Mouse (Mus musculus) small intestine, adult 2 months (tissue): ENCODE data around the gene Mosmo. TPM values are rescaled to one million over a fixed set of nuclear protein-coding genes. Genes with fewer than 3 reads are reported as not detected.

Experiments
- H3K27ac ChIP-seq: fragments of 200-500 bp; 2 replicates; pipeline ENCODE4 v1.5.1; 2012; ENCODE audit warnings: low read depth, low read length, control low read depth, inconsistent platforms; ENCODE audit not compliant: insufficient read depth
- H3K27me3 ChIP-seq: fragments of 200-500 bp; 2 replicates; pipeline ENCODE4 v1.6.1; 2012; ENCODE audit warnings: mild to moderate bottlenecking, moderate library complexity, low read length, inconsistent platforms; ENCODE audit not compliant: control insufficient read depth, insufficient read depth
- H3K36me3 ChIP-seq: fragments of 200-500 bp; 2 replicates; pipeline ENCODE4 v1.6.1; 2012; ENCODE audit warnings: mild to moderate bottlenecking, low read length, control low read depth, inconsistent platforms; ENCODE audit not compliant: control insufficient read depth, insufficient read depth
- H3K4me1 ChIP-seq: fragments of 200-500 bp; 2 replicates; pipeline ENCODE4 v1.6.1; 2012; ENCODE audit warnings: low read length, inconsistent platforms, mixed read lengths; ENCODE audit not compliant: control insufficient read depth, insufficient read depth, insufficient read length
- H3K4me3 ChIP-seq: fragments of 200-500 bp; 2 replicates; pipeline ENCODE4 v1.5.1; 2012; ENCODE audit warnings: low read depth, mild to moderate bottlenecking, control low read depth, inconsistent platforms, low read length, moderate library complexity
- CTCF ChIP-seq: fragments of 200-500 bp; IDR thresholded peaks from 2 replicates; pipeline ENCODE4 v1.5.1; 2012; ENCODE audit warnings: low read depth, mild to moderate bottlenecking, control low read depth, inconsistent platforms, low read length, moderate library complexity, mixed read lengths; ENCODE audit not compliant: insufficient replicate concordance, insufficient read length; ENCODE audit errors: extremely low read depth
- POLR2A ChIP-seq: fragments of 200-500 bp; IDR thresholded peaks from 2 replicates; pipeline ENCODE4 v1.6.1; 2012; ENCODE audit warnings: low read depth, mild to moderate bottlenecking, control low read depth, inconsistent platforms, low read length, moderate library complexity
- WGBS: fragments of 180-500 bp; shearing (Covaris S2); methylation state at CpG from one replicate; pipeline ENCODE4 v1.1.7; 2018; 5-methylcytosine and 5-hydroxymethylcytosine counted together
- polyA plus RNA-seq: library from polyadenylated mRNA; depleted of rRNA; stranded (reverse); fragments of >200 nt; gene quantifications from 2 replicates; pipeline ENCODE4 v1.2.3, GENCODE M21; 2012; rRNA removed

Mosmo gene
- polyA plus RNA-seq, result 3.8 and 5.3 TPM in 2 replicates

- peak within 1 kb of the TSS; percentile 50; the same call in 1 of the 2 replicates for H3K27ac ChIP-seq
- under 1% methylated on average over 43 of the region's 44 CpGs for WGBS
- H3K4me3 ChIP-seq, result peak within 1 kb of the TSS; percentile 72
- no peaks in the 10 kb centered on the region for H3K36me3 ChIP-seq
- TF ChIP-seq POLR2A, result peak; percentile 53; the same call in 1 of the 2 replicates
- TF ChIP-seq CTCF, result no peak
- H3K4me1 ChIP-seq, result peaks cover 4% of the 10 kb centered on the region; the same call in 1 of the 2 replicates
- H3K27me3 ChIP-seq, result no peaks in the 10 kb centered on the region
Measured at GRCm38 (mm10) chr7:120677001-120677643, at the start of gene Mosmo. TSS of gene Mosmo (plus strand) at chr7:120677618.

- H3K27ac ChIP-seq, result no peak overlapping the region
- no peak overlapping the region for H3K4me3 ChIP-seq
- no peaks in the 10 kb centered on the region for H3K27me3 ChIP-seq
- WGBS, result 73% methylated on average over 1 of the region's 1 CpGs
- TF ChIP-seq POLR2A (no peak), CTCF (no peak)
- peaks cover under 1% of the 10 kb centered on the region; the same call in 1 of the 2 replicates for H3K36me3 ChIP-seq
- H3K4me1 ChIP-seq, result 0 out of 2 replicates have a peak, but pooled peaks cover 1% of the 10 kb centered on the region
Measured at GRCm38 (mm10) chr7:120632518-120632917, 44.9 kb upstream of the Mosmo start.

GRCm38 (mm10) chr7:120634301-120634700 lies 43.1 kb upstream of the Mosmo start:
- TF ChIP-seq CTCF (no peak), POLR2A (no peak)
- Histone ChIP-seq H3K27me3 (no peaks in the 10 kb centered on the region), H3K36me3 (peaks cover 13% of the 10 kb centered on the region), H3K27ac (peak overlapping the region; percentile 58), H3K4me3 (peak overlapping the region; percentile 80), H3K4me1 (0 out of 2 replicates have a peak, but pooled peaks cover 1% of the 10 kb centered on the region)
- 5% methylated on average over 9 of the region's 9 CpGs for WGBS

- under 1% methylated on average over 45 of the region's 45 CpGs for WGBS
- H3K4me1 ChIP-seq, result 0 out of 2 replicates have a peak, but pooled peaks cover 1% of the 10 kb centered on the region
- H3K4me3 ChIP-seq, result peak within 1 kb of the TSS; percentile 80
- no peaks in the 10 kb centered on the region for H3K27me3 ChIP-seq
- peaks cover 16% of the 10 kb centered on the region for H3K36me3 ChIP-seq
- TF ChIP-seq CTCF (peak; percentile 54; the same call in 1 of the 2 replicates), POLR2A (peak; percentile 82)
- peak within 1 kb of the TSS; percentile 96 for H3K27ac ChIP-seq
Measured at GRCm38 (mm10) chr7:120634711-120635361, 42.6 kb upstream of the Mosmo start, which contains the start of gene Uqcrc2. TSS of gene Uqcrc2 (plus strand) at chr7:120635176.

- no peak for TF ChIP-seq POLR2A
- peaks cover 20% of the 10 kb centered on the region for H3K36me3 ChIP-seq
- no peaks in the 10 kb centered on the region for H3K27me3 ChIP-seq
- H3K4me1 ChIP-seq, result 0 out of 2 replicates have a peak, but pooled peaks cover 1% of the 10 kb centered on the region
- peak overlapping the region; percentile 96 for H3K27ac ChIP-seq
- H3K4me3 ChIP-seq, result peak overlapping the region; percentile 80
- WGBS, result under 1% methylated on average over 32 of the region's 32 CpGs
Measured at GRCm38 (mm10) chr7:120635362-120635781, 42.0 kb upstream of the Mosmo start.

- no peak for TF ChIP-seq POLR2A
- TF ChIP-seq CTCF, result no peak
- under 1% methylated on average over 11 of the region's 11 CpGs for WGBS
- Histone ChIP-seq H3K4me1 (0 out of 2 replicates have a peak, but pooled peaks cover 1% of the 10 kb centered on the region), H3K27ac (peak overlapping the region; percentile 96), H3K27me3 (no peaks in the 10 kb centered on the region), H3K4me3 (peak overlapping the region; percentile 80), H3K36me3 (peaks cover 24% of the 10 kb centered on the region)
Measured at GRCm38 (mm10) chr7:120635821-120636220, 41.6 kb upstream of the Mosmo start.

GRCm38 (mm10) chr7:120643217-120643616 lies 34.2 kb upstream of the Mosmo start:
- Histone ChIP-seq H3K36me3 (peaks cover 69% of the 10 kb centered on the region), H3K4me1 (no peaks in the 10 kb centered on the region), H3K27me3 (no peaks in the 10 kb centered on the region), H3K4me3 (no peak overlapping the region), H3K27ac (no peak overlapping the region)
- TF ChIP-seq POLR2A (no peak), CTCF (no peak)
- WGBS, result 71% methylated on average over 4 of the region's 4 CpGs
